Mouse (Mus musculus) liver (tissue): Measurements from ENCODE around the gene Kcnq5.
"Not testable (repeated sequence)": the region's sequence is repeated elsewhere in the genome, so short reads cannot be mapped to it uniquely, and the experiment has no call there.

Experiments used
- DNase-seq: peaks from one replicate; pipeline ENCODE4 v3.0.0-alpha.2; 2020; ENCODE audit warnings: mixed read lengths

Kcnq5 gene

GRCm38 (mm10) chr1:21460941-21461689 lies 500.6 kb downstream of the Kcnq5 start:
- DNase-seq = peak; percentile 48

GRCm38 (mm10) chr1:21458581-21458980 lies 503.2 kb downstream of the Kcnq5 start:
- DNase-seq = no peak

DNA sequence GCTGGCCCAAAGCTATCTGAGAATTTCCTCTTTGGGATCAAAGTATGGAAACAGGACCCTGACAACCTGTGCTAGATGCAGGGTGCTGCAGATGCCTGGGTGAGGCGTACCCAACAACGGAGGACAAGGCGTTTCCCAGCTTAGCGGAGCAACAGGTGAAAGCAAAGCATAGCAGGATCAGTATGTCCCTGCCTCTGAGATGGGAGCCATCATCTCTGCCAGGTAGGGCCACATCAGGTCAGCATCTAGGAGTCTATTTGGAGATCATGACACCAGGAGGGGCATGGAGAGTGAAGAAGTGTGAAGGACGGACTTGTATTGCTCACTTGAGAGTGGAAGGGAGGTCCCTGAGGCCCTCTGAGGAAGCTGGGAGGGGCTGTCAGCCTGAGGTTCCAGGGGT lies 505.8 kb downstream of the Kcnq5 start:
- DNase-seq = no peak

DNA sequence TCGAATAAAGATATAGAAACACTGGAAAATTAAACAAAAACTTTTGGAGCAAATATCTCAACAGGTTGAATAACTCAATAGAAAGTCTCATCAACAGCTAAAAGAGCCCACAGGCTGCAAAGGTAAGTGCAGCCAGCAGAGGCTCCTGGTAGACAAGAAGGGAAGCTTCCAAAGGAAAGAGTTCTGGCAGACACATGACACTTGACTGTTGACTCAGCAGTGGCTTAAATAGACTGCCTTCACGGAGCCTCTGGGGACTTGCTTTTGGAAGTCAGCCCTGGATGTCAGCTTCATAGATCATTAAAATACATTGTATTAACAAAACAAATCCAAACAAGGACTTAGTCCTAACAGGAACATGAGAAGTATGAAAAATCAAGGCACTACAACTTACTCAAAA lies 513.5 kb downstream of the Kcnq5 start:
- DNase-seq = no peak

GRCm38 (mm10) chr1:21436753-21437152 lies 525.0 kb downstream of the Kcnq5 start:
- no peak for DNase-seq

DNA sequence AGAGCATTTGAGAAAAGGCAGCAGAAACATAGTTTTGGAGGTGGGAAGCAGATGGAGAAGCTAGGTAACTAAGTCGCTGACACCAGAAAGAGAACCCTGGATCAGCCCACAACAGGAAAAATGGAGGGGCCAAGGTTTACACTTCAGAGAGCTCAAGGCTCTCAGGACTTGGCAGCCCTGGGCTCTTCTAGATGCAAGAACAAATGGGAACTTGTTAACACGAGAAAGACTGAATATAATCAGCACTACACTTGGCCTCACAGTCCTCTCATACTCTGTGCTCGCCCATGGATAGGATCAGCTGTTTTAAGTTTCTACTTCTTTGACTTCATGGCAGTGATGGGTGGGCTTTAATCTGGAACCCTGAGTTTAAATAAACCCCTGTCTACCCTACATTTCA lies 526.9 kb downstream of the Kcnq5 start:
- DNase-seq = no peak

- no peak for DNase-seq
Observed at GRCm38 (mm10) chr1:21431666-21432065, 530.1 kb downstream of the Kcnq5 start.

DNA sequence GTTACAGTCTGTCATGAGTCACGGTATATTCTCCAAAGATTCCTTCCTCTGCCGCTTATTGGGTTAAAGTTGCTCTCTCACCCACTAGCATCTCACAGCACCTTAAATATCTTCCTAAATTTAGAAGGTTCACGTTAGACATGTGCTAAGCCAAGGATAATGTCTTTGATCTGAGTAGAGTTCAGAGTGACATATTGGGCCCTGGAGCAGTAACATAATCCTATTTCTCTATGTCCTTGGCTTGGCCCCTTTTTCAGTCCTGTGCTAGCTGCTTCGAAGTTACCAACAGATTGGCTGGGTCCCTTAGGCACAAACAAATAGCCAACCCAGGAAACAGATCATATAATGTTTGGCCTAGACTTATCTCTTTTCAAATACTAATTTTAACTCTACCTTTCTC lies 533.7 kb downstream of the Kcnq5 start:
- no peak for DNase-seq

- no peak for DNase-seq
Observed at GRCm38 (mm10) chr1:21425654-21426053, 536.1 kb downstream of the Kcnq5 start.

GRCm38 (mm10) chr1:21419370-21419769 lies 542.4 kb downstream of the Kcnq5 start:
- no peak for DNase-seq

DNA sequence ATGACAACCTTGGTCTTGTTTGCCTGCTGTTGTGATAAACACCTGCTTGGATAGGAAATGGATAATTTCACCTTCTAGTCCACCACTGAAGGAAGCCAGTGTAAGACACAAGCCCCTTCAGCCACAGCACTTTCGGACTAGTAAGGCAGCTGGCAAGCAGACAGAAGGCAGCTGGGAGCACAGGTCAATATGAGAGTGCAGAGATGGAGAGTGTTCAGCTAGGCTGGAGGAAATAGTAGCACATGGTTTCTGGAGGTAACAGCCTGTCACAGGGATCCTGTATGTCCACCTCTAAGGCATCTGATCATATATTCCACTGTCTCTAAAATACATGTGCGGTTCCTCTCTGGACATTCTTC lies 549.6 kb downstream of the Kcnq5 start:
- no peak for DNase-seq

DNA sequence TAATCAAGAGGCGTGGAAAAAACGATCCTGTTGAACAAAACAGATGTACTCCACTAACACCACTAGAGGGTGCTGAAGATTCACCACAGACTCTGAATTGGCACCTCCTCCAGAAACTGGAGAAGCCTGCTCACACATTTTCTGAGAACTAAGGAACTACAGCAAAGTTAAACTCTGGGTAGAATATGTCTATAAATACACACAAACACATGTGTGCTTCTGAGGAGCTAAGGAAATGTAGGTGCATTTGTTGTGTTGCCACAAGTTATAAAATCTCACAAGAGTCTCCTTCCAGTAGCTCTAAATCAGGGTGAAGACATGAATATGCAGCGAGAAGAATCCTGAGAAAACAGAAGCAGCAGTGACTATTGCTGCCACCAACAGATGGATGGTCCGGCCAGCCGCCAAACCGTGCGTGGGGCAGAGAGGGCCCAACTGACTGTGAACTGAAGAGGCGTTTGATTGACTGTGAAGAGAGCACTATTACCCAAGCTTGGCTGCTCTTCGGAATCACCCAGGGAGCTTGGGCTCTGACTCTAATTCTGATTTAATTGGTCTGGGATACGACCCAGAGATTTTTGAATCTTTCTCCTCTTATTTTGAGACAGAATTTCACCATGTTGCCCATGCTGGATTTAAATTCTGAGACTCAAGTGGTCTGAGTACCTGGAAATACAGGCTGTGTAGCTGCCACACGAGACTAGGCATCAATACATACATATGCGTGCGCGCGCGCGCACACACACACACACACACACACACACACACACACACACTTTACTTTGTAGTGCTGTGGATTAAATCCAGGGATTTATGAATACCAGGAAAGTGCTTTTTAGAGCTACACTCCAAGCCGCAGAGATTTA lies 550.2 kb downstream of the Kcnq5 start:
- no peak for DNase-seq

DNA sequence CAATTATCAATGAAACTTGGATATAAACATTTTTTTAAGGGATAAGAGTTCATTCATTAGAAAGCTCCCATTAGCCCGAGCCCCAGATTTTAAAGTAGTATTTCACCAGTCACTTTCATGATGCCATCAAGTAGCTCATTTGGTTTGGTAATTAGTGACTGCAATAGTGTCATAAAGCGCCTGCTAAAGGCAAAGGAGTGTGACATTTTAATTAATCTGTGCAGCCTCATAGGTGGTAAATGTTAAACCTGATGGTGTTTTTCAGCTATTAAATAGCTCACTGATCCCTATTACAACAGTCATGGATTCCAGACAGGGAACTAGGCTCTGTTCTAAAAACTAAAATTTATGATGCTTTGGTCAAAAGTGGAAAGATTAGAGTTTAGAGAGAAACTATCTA lies 554.5 kb downstream of the Kcnq5 start:
- no peak for DNase-seq

DNA sequence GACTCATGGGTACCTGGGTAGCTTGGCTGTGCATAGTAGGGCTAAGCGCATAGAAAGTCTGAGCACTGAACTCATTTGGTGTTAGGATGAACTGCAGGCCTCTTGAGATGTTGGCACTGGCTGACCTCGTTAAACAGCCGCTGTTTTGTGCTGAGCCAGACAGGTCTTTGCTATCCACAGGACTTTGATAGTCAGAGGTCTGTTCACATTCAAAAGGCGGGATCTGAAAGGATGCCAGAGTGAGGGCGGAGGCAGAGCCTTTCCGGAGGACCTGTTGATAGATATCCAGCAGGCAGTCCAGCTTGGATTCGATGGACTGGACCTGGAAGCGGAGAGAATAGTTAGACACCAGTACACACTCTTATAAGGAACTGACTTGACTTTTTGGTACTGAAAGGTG lies 558.9 kb downstream of the Kcnq5 start:
- no peak for DNase-seq

- no peak for DNase-seq
Observed at GRCm38 (mm10) chr1:21391138-21391671, 570.5 kb downstream of the Kcnq5 start.

- DNase-seq = no peak
Observed at GRCm38 (mm10) chr1:21383256-21383655, 578.5 kb downstream of the Kcnq5 start, which contains the start of gene Khdc1b. Khdc1b (plus strand) TSS chr1:21383556.

GRCm38 (mm10) chr1:21368031-21368430 lies 593.7 kb downstream of the Kcnq5 start, which contains the start of gene Khdc1c:
Khdc1c (plus strand) TSS chr1:21368331.
- not testable (repeated sequence) for DNase-seq

DNA sequence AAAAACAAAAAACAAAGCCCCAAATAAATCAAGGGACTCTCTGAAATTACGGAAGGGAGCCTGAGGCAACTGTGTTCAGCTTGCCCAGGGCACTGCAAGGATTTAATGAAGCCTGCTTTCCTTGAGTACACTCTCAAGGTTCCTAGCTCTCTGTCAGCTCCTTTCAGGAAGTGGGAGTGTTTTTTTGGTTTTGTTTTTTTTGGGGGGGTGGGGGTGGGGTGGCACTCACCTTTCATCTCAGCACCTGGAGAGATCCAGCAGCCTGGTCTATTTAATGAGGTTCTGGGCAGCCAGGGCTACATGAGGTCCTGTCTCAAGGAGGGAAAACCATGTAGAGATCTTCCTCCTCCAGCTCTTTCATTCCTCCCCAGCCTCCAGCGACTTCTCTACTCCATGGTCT lies 612.4 kb downstream of the Kcnq5 start, which contains the start of gene Khdc1a:
Khdc1a (plus strand) TSS at position 301 of the 400 bp plus-strand sequence.
- no peak for DNase-seq
